Mouse (Mus musculus): ENCODE measurements around the gene D430042O09Rik. TPM values are rescaled to one million over a fixed set of nuclear protein-coding genes. Genes with fewer than 3 reads are reported as not detected.
"Not testable (repeated sequence)": the region's sequence is repeated elsewhere in the genome, so short reads cannot be mapped to it uniquely, and the experiment has no call there.

The D430042O09Rik gene
- polyA plus RNA-seq (2017; shearing (Covaris generic)) = 1 to 10 TPM; 5.2 to 6.0 (median 5.6) TPM

DNA sequence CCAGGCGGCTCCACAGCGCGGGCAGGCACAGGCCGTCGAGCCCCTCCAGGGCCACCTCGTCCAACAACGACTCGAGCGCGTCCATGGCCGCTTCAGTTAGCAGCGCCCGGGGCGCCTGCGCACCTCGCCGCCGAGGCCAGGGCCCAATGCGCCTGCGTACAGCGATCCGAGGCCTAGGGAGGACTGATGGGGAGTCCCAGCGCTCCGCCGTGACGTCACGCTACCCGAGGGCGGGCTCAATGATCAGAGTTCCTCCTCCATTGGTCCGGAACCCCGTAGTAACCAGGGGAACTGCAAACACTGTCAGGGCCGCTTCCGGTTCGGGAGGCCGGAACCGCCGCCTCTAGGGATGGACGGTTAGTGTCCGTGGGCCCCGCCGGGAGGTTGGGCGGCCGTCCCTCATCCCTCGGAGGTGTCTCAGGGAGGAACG is at the start of gene D430042O09Rik, which contains the start of gene Gtf3c1:
Gene D430042O09Rik (plus strand): TSS at position 296 of the 430 bp plus-strand sequence.
Gene Gtf3c1 (minus strand): TSS at position 188 of the 430 bp plus-strand sequence.
- peak; percentile 98 for ATAC-seq

DNA sequence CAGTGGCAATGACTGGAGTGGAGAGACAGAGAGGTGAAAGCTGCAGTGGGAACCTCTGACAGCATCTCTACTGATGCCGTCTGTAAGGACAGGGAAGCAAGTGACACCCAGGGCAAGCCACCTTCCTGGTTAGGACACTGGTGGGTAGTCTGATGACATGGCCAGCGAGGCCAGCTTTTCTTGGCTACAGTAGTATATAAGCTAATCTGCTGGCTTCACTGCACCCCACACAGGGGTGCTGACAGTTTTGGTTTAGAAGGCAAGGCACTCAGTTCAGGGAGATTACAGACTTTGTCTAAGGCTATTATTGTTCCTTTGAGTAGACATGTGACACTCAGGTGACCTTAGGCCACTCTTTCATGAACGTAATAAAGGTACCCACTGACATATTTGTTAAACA is 44.0 kb upstream of the D430042O09Rik start:
- no peak for ATAC-seq

DNA sequence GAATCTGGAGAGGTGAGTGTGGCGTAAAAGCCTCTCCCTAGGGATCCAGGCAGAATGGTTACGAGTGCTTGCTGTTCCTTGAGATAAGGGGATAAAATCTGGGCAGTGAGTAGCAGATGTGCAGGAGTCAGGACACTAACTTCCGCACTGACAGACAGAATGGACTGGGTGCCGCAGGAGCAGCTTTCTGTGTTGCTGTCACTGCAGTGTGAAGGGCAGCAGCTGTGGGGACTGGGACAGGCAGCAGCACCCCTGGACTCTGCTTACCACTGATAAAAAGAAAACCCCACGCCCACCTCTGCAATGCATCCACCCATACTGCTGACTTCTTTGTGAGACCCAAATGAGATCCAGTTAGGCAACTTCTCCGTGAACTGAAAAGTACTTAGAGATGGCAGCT is 36.8 kb upstream of the D430042O09Rik start:
- ATAC-seq = no peak

DNA sequence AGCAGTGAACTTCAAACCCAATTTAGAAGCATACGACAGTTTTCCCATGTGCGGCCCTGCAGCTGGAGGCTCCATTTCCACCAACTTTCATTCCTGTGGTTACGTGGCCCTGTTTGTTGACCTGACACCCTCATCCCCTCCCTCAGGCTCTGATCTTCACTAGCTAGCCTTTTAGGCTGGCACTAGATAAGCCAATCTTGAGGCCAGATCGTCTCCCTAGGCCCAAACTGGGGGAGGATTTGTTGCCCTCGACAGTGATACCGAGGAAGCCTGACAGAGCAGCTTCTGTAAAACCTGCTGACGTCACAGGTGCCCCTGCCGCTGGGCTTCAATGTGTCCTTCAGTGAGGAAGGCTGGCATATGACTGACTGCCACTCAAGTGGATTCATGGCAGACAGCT is 36.3 kb upstream of the D430042O09Rik start:
- no peak for ATAC-seq

DNA sequence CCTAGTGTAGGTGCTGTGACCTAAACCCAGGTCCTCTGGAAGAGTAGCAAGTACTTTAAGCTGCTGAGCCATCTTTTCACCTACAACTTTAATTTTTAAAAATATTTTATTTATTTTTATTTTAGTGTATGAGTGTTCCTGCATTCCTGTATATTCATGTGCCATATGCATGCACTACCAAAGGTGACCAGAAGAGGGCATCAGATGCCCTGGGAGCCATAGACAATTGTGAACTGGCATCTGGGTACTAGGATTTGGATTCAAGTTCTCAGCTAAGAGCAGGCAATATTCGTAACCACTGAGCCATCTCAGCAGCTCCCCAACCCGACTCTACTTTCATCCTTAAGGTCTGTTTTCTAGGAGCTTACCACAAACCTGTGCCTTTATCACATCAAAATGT is 32.8 kb upstream of the D430042O09Rik start:
- ATAC-seq = no peak

DNA sequence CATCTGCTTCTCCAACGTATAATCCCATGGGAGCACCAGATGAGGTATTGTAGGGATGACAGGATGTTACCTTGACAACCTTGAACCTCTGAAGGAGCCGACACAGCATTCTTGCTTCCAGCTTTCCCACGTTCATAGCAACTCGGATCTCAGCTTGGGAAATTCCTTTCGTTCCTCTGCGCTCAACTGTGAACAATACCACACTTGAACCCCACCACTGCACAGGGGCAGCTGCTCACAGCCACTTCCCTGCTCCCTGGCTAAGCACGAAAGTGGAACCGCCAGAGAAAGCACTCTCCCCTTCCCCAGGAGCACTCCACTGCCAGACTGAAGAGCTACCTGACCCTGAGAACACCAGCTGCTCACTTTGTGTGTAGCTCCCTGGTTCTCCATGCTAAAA is 28.9 kb upstream of the D430042O09Rik start:
- no peak for ATAC-seq

DNA sequence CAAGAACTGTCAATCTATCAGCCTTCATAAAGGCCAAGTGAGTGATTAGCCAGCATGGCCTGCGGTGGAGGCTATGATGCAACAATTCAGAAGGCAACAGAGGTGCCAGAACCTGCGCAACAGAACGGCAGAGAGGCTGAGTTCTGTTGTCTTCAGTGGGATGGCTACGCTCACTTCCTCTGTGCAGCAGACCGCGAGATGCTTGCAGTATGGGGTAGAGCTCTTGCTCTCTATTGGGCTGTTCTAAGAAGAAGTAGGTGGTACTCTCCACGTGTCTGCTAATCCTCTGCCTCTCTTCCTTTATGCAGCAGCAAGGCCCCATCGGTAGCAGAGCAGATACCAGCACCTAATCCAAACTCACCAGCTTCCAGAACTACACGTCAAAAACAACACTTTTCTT is 27.8 kb upstream of the D430042O09Rik start:
- ATAC-seq = no peak

DNA sequence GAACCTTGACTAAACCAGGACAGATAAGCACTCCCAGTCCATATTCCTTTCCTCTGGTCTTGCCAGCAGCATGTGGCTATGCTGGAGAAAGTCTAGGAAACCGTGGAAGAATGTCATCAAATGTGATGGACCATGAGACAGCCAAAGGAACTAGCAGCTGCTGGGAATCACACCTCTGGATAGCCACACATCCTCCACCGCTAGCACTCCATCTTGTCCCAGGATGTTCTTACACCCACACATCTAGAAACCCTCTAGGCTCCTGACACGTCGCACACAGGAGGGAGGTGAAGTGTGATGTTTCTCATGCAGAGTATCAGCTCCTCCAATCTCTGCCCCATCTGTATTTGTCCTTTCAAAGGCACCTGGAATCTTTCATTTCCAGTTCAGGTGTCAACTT is 17.2 kb upstream of the D430042O09Rik start:
- ATAC-seq = no peak

DNA sequence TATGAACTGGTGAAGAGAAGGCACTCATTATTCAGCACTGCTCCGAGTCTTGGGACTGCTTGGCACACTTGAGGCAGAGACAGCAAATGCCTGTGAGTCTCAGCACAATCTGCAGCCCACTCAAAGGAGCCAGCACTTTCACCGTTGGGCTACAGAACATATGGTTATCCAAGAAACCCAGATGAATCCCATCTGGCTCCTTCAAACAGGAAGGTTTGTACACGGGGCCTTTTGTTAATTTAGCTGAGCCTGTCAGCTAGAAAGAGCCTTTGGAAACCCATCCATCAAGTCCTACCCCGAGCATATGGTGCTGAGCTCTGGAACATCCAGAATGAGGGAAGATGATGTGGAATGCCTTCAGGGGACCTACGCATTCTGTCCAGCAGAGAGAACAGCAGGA is 13.6 kb upstream of the D430042O09Rik start:
- ATAC-seq = no peak

DNA sequence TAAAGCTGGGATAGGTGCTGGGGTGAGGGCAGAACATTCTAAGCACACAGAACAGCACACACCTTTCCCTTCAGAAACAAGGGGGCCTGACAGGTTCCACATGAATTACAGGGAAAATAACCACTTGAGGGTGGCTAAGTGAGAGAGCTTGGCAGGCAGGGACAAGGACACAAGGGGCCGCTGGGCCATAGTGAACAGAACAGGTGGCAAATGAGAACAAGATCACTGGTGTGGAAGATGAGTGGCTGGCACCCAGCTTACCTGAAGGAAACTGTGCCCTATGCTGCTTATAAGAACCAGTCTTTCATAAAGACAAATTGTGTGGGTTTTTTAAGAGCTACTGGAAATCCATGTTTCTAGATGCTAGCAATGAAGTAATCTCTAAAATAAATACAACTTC is 4.9 kb upstream of the D430042O09Rik start:
- no peak for ATAC-seq

DNA sequence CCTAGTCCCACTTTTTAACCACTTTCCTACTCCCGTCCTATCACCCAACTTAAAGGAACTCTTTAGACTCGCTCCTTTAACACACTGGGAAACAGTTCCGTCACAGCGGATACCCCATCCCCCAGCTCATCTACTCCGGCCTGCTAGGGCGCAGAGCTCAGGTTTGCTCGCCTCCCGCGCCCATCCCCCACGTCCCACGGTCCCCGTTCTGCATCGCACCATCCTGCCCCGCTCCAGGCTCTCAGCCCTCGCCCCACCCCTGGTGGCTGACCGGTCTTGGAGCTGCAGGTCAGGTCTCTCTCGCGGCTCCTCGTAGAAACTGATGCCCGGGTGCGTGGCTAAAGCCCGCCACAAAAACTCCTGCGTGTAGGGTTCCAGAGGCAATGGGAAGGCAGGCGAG is 502 bp upstream of the D430042O09Rik start:
- peak; percentile 36 for ATAC-seq

DNA sequence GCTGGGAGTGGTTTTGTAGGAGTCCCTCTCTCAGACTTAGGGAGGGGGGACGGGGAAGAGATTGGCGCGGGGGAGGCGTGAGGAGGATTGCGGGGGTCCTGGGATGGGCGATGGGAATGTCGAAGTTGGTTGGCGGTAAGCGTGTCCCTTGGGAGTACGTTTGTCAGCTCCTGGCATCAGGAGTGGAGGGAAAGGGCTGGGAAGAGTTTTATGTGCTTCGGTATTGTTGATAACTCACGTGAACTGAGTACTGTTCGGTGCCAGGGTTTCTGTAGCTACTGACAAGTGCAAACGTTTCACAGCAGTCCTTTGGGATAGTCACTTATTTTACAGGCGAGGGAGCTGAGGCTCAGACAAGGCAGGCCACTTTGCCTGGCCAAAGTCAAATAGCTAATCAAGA is 412 bp downstream of the D430042O09Rik start:
- no peak for ATAC-seq

DNA sequence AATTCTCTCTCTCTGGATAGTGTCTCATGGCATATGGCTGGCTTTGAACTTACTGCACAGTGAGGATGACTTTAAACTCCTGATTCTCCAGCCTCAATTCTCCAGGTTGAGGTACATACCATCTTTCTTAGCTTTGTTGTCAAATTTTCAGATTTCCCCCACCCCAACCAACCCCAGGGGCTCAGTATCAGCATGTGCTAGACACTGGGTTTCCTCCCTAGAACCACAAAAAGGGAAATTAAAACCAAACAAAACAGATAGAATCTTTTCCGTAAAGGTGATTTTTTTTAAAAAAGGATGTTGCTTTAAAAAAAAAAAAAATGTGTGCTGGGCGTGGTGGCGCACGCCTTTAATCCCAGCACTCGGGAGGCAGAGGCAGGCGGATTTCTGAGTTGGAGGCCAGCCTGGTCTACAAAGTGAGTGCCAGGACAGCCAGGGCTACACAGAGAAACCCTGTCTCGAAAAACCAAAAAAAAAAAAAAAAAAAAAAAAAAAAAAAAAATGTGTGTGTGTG is 5.9 kb downstream of the D430042O09Rik start:
- not testable (repeated sequence) for ATAC-seq

DNA sequence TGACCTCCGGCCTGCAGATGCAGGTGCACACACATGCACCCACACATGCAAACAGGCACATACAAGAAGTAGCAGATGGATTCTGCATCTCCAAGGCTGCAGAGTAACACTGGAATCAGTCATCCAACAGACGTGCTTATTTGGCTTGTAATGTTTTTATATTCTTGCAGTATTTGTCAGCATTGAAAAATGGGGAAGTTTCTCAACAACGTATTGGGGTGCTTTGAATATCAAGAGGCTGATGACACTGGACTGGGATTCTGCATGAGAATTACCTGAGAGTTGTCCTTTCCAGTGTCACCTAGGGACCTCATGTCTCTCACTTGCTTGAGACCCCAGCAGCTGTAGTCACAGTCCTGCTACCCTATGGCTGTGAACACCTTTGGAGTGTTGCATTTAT is 7.1 kb downstream of the D430042O09Rik start:
- no peak for ATAC-seq

DNA sequence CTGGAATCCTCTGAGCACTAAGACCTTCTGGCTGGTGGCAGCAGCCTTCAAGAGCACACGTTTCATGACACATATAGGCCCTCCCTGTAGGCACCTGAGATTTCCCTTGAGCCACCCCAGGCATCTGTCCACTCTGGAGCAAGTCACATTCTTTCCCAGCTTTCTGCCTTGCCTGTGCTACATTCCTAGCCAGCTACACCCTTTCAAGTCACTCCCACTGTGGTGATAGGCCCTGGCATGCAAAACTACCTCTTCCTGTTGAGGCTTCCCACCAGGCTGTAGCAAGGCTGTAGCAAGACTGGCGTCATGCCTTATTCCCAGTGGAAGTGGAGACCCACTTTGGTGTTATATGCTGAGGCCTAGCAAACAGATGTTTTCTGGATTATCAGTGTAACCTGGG is 9.0 kb downstream of the D430042O09Rik start:
- ATAC-seq = no peak

DNA sequence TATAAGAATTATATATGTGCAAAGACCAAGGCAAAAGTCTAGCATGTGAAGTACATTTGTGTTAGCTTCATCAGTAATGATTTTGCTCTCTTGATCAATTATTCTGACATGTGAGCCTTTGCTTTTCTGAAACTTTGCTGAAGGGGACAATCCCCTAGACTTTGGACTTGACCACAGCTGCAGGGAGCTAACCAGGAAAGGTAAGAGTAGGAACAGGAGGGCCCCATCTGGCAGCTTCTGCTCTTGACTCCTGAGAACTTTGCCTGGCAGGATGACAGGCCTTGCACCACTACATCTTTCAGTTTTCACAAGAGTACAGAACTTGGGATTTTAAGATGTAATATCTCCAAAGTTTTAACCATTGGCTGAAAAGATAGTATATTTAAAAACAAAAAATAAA is 9.9 kb downstream of the D430042O09Rik start:
- no peak for ATAC-seq

DNA sequence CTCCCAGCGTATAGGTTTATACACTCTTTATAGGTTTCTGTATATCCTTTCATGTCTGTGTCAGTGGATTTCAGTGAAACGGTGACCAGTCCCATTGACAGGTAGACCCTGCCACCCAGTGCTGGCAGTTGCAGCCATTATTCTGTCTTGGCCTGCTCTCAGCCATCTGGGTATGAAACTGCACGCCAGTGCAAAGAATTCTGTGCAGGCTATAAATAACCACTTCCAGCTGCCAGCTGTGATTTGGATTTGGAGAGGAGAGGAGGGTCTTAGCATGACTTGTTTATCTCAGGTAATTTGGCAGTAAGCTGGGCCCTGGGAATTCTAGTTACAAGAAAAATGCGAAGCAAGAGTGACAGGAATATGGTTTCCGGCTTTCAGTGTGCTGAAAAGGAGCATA is 12.7 kb downstream of the D430042O09Rik start:
- no peak for ATAC-seq

DNA sequence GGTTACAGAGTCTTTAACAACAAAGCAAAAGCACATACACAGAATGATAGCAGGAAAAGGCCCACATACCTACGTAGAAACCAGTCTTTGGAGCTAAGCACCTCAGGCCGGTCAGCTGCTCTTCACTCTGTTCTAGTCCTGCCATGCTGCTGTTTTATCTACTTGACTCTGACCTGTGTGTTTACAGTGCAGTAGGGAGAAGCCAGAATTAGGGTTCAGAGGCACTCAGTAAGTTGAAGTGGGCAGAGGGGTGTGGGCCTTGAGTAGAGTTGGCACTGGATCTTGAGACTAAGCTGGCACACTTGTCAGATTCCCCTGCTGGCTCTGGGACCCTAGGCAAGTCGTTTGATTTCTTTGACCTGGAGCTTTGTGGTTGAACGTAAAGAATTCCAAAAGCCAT is 13.3 kb downstream of the D430042O09Rik start:
- no peak for ATAC-seq

DNA sequence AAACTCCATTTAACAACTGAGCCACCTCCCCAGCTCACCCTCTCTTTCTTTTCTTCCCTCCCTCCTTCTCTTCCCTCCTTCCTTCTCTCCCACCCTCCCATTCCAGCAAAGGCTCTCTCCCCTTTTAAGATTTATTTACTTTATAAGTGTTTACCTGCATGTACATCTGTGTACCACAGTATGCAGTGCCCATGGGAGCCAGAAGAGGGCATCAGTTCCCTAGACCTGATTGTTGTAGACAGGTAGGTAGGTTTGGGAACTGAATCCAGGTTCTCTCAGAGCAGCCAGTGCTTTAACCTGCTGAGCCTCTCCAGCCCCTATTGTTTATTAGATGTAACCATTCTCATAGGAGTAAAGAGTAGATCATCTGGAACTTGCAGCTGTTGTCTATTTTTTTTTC is 14.4 kb downstream of the D430042O09Rik start:
- no peak for ATAC-seq

DNA sequence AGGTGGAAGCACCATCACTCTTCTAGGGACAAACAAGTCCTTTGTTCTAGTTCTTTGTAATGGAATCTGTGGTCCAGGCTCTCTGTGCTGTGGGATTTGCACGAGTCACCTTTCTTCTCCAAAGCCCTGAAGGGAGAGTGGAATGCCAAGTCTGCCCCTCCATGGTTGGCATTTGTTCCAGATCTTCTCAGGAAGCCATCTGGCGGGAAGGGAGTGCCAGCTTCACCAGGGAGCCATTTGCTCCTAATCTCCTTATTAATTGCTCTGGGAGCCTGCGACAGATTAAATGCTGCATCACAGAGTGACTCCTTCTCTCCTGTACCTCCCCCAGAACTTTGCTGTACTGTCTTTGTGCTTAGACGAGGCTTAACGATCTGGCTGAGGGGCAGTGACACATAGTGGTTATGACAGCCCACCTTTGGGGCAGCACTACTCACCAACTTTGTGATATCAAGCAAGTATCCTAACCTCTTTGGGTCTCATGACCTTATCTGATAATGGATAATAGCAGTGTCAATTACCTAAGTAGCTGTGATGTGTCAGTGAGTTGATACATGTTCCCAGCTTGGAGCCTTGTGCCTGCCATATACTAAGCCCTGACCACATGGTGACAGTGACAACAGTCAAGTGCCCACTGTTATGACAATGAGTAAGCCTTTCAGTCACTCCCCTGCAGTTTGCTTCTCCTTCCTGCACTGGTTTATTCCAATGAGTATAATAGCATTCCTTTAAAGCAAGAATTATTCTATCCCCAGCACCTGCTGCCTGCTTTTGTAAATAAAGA is 15.7 kb downstream of the D430042O09Rik start:
- no peak for ATAC-seq

DNA sequence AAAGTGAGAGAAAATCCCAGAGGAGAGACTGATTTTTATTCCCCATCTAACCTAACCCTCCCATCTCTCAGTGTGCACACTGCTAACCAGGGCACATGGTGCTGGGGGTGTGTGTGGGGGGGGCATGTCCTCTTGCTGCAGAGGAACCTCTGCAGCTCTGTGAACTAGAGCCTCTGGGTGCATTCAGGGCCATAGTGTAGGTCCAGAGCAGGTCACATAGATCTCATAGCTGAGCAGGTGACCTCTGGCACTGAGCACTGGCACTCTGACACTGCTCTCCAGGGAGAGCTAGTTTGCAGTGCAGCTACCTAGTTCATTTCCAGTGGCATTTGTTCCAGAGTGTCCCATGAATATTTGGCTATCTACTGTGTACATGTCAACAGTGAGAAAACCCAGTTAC is 24.0 kb downstream of the D430042O09Rik start:
- ATAC-seq = no peak

DNA sequence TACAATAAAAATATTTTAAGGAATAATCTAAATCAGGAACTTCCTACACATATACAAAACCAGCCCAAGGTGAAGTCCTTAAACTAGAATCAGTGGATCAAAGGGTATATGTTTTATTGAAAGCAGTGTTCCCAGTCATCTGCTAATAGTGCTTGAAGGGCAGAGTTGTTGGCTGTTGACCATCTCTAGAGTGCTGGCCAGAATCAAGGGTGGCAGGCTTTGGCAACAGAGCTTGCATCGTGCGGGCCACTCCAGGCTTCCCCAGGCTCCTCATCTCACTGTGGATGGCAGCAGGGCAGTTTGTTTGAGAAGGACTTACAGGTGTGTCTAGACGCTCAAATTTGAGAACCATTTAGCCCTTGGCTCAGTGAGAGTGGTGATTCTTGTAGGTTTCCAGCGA is 26.1 kb downstream of the D430042O09Rik start:
- ATAC-seq = no peak

DNA sequence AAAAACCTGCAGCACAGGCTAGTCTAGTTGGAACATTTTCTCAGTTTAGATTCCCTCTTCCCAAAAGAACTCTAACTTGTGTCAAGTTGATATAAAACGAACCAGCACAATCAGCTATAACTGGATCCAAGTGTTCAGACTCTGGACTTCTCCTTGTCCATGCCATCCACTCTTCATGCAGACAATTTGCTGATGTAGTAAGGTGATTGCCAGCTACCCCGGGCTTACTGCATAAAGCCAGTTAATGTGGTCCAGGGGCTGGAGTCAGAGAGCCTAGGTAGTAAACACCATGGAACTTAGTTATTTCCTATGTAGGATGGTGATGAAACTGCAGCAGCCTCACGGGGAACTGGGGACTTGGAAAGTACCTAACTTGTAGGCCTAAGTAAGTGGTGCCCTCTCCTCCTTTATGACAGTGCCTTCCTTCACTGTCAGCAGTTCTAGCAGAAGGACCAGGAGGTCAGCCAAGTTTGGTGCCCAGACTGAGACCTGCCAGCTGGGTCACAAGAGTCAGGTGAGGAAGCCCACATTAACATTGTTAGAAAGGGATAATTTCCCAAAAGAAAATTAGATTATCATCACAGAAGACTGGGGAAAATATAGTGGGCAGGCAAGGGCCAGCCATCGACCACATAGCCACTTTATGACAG is 28.8 kb downstream of the D430042O09Rik start:
- ATAC-seq = no peak

DNA sequence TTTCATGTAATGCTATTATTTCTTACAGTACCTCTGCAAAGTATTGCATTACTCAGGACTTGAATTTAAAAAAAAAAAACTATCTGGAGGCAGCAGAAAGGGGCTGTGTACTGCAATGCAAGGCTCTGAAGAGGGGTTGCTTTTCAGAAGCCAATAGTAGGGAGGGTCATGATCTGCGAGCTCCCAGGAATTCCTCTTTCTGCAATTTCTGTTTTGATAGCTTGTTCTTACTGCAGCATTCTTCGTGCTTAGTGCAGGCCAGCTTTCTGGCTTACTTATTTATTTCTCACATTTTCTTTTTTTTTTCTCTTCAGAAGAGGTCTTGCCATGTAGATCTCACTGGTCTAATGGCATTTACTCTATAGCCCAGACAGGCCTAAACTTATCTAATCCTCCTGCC is 32.8 kb downstream of the D430042O09Rik start:
- ATAC-seq = no peak

Data from inflammation-experienced regulatory T-cells, adult 6 months (primary cell).